Mouse (Mus musculus): ENCODE measurements at regions not wholly inside any gene's neighbourhood (a gene's known extent, or its start where the extent isn't known, plus 50 kb on each side); places are given as distances from the start of the nearest gene placed in this dataset.

- no peak for DNase-seq
Observed at GRCm38 (mm10) chr5:112110306-112110969, 141.9 kb downstream of the Cryba4 start.

GRCm38 (mm10) chr5:112120766-112121165, 131.6 kb downstream of the Cryba4 start:
- DNase-seq, result no peak

GRCm38 (mm10) chr5:112121554-112121953, 130.8 kb downstream of the Cryba4 start:
- no peak for DNase-seq

- no peak for DNase-seq
Observed at GRCm38 (mm10) chr5:112122581-112122980, 129.7 kb downstream of the Cryba4 start.

DNA sequence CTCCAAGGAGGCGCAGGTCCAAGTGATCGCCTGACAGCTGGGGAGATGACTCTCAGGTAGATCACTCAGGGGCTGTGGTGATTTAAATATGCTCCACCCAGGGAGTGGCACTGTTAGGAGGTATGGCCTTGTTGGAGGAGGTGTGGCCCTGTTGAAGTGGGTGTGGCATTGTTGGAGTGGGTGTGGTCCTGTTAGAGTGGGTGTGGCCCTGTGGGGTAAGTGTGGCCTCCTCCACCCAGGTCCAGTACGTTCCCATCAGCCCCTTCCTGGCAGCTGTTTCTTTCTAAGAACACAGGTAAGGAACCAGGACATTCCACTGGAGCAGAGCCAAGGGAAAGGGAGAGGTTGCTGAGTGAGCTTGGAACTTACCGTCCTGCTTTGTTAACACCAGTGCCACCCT, 125.1 kb downstream of the Cryba4 start:
- no peak for DNase-seq

GRCm38 (mm10) chr5:112132746-112133145, 119.6 kb downstream of the Cryba4 start:
- DNase-seq, result peak; percentile 21

GRCm38 (mm10) chr5:112133688-112134573, 118.4 kb downstream of the Cryba4 start:
- peak; percentile 37 for DNase-seq

GRCm38 (mm10) chr5:112136646-112137045, 115.7 kb downstream of the Cryba4 start:
- DNase-seq, result no peak

GRCm38 (mm10) chr5:112138246-112138645, 114.1 kb downstream of the Cryba4 start:
- no peak for DNase-seq

DNA sequence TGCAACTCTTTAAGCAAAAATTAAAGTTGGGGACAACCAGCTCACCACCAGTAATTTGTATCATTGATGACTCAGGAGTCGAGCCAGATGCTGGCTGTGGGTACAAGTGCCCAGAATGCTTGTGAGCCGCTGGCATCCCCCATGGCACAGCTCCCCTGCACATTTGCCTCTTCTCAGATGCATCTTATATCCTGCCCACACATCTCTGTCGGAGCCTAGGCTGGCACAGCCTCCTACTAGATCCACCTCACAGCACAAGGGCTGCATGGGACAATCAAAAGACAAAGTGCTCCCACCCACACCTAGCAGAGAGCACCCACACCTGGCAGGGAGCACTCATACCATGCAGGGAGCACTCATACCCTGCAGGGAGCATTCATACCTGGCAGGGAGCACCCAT, 109.6 kb downstream of the Cryba4 start:
- DNase-seq, result peak; percentile 55

DNA sequence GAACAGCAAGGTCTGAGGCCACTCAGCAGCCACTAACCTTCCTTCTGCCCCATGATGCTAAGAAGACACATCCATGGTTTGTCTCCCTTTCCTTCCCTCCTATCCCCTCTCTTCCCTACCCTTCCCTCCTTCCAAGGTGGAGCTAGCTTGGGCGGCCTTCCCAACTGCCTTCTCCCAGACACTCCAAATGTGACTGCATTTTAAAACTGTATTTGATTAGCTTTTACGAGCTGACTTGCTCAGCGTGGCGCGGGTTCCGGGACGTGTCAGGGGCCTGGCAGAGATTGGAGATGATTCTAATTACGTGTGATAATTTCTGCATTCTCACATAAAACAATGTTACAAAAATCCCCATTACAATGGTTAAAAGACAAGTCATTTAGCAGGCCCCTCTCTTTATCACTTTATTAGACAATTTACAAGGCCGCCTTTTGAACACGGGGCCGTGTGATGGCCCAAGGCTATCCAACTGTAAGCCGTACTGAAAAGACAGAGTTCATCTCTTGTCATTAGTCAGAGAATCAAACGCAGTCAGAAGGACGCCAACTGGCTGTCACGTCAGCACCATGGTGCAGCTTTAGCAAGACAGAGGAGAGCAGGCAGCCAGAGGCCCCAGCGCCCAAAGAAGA, 108.2 kb downstream of the Cryba4 start:
- DNase-seq, result no peak

DNA sequence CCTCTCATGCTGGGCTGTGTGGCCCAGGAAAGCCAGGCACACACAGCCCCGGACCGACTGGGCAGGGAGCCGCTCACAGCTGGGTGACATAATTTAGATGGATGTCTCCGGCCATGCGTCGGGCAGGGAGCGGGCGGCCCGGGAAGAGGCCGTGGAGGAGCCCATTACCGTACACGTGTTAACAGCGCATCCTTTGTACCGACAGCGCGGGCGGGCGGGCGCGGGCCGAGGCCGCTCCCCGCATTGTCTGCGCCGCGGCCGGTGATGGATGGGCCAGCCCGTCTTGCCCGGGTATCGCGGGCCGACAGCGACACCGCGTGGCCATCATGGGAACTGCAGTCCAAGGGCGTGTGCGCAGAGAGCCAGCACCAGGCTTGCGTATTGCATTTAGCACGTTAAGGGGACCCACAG, 98.6 kb downstream of the Cryba4 start:
- DNase-seq, result peak; percentile 83

DNA sequence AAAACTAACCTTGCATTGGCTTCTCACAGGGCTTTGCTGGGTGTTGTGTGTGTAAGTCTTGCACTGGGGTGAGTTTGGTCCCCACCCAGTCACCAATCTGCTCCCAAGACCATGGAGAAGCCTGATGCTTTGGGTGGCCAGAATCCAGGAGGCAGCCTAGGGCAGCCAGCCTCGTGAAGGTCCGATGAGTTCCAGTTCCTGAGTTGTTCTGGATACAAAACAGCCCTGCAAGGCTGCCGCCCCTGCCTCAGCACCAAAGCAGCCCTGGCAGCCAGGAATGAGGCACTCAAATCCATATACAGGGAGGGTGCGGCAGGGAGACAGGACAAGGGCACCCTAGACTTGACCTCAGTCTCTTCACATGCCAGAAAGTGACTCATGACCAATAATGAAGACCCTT, 97.7 kb downstream of the Cryba4 start:
- DNase-seq, result no peak

DNA sequence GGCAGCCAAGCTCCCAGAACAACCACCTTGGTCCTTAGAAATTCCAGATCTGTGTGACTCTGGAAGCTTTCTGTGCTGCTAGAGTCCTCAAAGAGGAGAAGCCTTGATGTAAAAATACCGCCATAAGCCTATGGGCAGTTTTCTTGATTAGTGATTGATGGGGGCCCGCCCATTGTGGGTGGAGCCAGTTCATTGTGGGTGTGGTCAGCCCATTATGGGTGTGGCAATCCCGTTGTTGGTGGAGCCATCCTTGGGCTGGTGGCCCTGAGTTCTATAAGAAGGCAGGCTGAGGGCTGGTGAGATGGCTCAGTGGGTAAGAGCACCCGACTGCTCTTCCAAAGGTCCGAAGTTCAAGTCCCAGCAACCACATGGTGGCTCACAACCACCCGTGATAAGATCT, 97.3 kb downstream of the Cryba4 start:
- DNase-seq, result no peak

DNA sequence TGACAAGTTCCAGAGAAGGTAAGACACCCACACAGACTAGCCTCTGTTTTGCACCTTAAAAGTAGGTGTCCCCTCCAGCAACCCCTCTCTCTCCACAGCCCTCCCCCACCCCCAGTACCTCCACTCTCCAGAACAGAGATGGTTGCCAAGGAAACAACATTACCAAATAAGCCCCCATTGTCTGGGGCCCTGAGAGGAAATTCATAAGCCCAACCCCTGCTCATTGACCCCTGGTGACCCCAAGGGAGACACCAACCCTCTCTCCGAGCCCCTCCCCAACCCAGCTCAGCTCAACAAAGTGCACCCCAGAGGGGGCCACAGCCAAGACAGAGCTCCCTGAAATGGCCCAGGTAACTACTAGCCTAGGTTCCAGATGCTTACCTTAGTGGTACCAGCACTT, 96.3 kb downstream of the Cryba4 start:
- no peak for DNase-seq

DNA sequence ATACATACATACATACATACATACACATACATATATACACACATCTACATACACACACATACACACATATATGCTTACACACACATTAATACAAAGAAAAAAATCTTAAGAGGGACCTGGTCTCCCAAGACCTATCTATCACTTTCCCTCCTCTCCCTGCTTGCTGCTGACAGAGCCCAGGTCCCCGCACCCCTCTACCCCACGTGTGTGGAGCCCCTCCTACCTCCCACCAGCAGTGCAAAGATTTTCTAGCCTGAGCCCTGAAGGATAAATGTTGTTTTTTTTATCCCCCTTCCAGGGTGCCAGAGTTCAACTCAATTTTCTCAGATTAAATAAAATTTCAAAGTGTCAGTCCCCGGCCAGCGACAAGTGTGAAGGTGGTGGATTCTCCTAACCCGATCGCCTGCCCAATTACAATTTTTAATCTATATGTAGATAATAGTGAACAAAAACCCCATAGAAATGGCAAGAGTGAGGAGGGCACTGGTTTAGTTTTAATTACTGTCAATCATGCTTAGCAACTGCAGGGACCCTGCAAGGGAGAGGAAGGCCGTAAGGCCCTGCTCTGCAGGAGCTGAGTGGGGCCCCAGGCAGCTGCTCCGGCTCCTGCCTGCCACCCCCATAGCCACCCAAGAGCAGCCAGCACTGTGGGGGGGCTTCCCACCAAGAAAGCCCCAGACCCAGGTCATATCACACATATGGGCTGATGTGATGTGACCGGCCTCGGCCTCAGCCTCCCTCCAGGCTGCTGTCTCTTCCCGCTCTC, 85.7 kb downstream of the Cryba4 start:
- DNase-seq, result no peak

DNA sequence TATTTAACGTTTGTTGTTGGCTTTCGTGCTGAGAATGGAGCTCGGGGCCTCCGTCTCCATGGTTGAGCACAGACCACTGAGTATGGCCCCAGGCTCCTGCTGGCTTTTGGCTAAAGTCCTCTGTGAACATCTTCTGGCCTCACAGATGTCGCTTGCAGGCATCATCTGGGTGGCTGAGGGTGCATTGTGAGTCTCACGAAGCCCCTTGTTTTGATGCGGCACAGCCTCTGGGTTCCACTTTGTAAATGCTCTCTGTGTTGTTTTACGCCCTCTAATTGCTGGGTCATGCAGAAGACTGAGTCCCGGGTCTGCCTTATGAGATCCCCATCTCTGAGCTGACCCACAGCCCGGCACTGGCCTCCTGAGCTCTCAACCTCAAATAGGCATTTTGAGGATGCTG, 84.5 kb downstream of the Cryba4 start:
- DNase-seq, result no peak

- DNase-seq, result no peak
Observed at GRCm38 (mm10) chr5:112171325-112171724, 81.0 kb downstream of the Cryba4 start.

GRCm38 (mm10) chr5:112179213-112180057, 72.9 kb downstream of the Cryba4 start:
- no peak for DNase-seq

- DNase-seq, result peak; percentile 18
Observed at GRCm38 (mm10) chr5:112182775-112183174, 69.5 kb downstream of the Cryba4 start.

- no peak for DNase-seq
Observed at GRCm38 (mm10) chr5:112195667-112196066, 56.7 kb downstream of the Cryba4 start.
